Mouse (Mus musculus): Measurements from ENCODE around the gene Ipo13.

GRCm38 (mm10) chr4:117849506-117849905, 65.3 kb downstream of the Ipo13 start:
- TF ChIP-seq MYOD1 (IDR thresholded peaks at IDR 0.05; ENCODE audit: control insufficient read depth in 1 of 3, insufficient read length in 2 of 3, low read depth in 2 of 3): no peak
- no peak for TF ChIP-seq CEBPB (IDR thresholded peaks at IDR 0.05; ENCODE audit: insufficient read depth, poor library complexity, severe bottlenecking)

All from myocyte (in vitro differentiated cells).